Mouse (Mus musculus) skeletal muscle tissue, adult 2 months (tissue): ENCODE results near the gene Atad3a.
A peak's percentile ranks its signal among the peaks of the same experiment; 100 is the strongest.

ENCODE experiments used
- DNase-seq: peaks from one replicate; pipeline ENCODE4 v3.0.0-alpha.2; 2012; ENCODE audit warnings: low read depth, low spot score

Atad3a gene

GRCm38 (mm10) chr4:155739152-155739551, 21.7 kb downstream of the Atad3a start:
- no peak for DNase-seq

GRCm38 (mm10) chr4:155738262-155738661, 22.6 kb downstream of the Atad3a start:
- DNase-seq, result no peak

GRCm38 (mm10) chr4:155736421-155736820, 24.5 kb downstream of the Atad3a start:
- no peak for DNase-seq

DNA sequence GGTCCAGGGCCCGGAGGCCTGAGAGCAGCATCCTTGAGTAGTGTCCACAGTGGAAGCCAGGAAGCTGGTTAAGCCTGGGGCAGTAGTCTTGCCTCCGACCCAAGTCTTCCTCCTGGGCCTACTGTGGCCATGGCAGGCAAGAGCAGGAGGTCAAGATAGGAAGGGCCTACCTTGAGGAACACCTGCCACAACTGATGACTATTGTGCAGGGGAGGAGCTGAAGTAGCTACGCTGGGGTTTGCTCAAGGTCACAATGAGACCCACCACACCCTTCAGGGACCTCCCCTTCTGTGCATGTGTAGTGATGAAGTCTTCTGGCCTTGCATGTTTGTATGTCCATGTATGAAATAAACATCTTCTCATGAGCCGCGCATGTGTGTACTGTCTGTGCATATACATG, 25.1 kb downstream of the Atad3a start:
- no peak for DNase-seq

GRCm38 (mm10) chr4:155734951-155735702, 25.8 kb downstream of the Atad3a start:
- no peak for DNase-seq

GRCm38 (mm10) chr4:155734350-155734941, 26.4 kb downstream of the Atad3a start, which contains the start of gene Tmem240:
Tmem240 (plus strand) TSS chr4:155734800.
- peak; percentile 77 for DNase-seq

GRCm38 (mm10) chr4:155733267-155733666, 27.6 kb downstream of the Atad3a start:
- DNase-seq, result no peak

DNA sequence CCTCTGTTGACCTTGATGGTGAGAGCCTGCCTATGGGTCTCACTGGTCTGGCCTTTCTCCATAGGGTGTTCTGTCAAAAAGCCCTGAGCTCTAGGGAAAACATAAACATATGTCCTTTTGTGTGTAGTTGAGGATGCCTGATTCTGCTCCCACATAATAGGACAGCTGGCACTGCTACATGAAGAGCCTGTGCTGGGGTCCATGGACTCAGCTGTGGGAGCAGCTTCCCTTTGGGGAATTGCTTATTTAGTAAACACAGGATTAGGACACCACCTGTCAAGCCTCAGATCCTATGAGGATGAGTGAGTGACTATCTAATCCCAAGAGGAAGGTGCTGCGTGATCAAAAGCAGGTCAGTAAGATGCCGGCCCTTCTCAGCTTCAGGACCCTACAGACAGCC, 32.9 kb downstream of the Atad3a start:
- DNase-seq, result no peak

GRCm38 (mm10) chr4:155721668-155722083, 39.2 kb downstream of the Atad3a start:
- DNase-seq, result no peak

DNA sequence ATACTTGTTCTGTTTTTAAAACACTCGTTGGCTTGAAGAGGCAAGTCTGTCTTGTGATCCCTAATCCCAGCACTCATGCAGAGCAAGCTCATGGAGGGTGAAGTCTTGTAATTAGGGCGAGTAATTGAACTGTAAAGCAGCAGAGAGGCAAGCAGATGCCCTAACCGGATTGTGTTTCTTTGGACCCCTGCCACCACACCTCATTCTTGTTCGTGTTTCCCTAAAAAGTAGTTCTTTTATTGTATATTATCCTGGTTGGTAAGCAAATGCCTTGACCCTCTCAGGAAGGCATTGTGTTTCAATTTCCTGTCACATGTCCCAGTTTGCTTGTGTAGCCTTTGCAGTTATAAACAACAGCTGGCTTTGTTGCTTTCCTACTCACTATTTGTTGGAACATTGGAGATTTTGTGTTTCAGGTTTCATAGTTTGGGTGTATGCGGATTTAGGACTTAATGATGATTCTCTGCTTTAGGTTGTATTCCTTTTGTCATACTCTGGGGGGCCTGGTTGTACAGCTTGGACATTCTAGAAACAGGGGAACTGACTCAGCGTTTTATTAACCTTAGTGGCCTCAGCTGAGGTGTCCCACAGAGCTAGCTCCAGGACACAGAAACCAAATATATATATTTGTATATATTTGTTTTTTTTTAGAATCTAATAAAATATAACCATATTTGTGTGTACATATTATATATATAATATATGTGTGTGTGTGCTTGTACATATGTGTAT, 50.2 kb downstream of the Atad3a start:
- no peak for DNase-seq

GRCm38 (mm10) chr4:155708988-155709387, 51.9 kb downstream of the Atad3a start:
- no peak for DNase-seq

DNA sequence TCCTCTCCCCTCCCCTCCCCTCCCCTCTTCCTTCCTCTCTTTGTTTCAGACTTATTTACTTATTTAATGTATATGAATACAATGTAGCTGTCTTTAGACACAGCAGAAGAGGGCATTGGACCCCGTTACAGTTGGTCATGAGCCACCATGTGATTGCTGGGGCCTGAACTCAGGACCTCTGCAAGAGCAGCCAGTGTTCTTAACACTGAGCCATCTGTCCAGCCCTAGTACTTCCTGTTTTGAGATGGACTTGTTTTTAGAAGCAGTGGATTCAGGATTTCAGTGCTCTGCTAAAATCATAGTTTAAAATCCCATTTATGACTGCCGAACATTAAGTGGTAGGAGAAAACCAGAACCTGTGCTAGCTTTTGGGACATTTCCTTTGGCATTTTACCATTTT, 52.3 kb downstream of the Atad3a start:
- DNase-seq, result no peak

DNA sequence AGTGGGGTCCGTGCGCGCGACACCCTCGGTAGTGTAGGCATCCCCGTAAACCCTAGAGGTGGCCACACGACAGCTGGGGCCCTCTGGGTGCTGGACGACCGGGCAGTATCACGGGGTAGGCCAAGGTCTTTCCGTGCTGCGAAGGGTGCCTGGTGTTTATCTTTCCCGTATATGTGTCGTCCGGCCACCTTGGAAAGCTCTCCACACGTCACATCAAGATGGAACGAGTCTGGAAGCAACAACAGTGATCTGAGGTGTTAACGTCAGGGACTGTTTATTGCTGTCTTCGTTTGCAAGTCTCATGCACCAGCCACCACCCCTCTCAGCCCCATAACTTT, 55.3 kb downstream of the Atad3a start:
- DNase-seq, result no peak

DNA sequence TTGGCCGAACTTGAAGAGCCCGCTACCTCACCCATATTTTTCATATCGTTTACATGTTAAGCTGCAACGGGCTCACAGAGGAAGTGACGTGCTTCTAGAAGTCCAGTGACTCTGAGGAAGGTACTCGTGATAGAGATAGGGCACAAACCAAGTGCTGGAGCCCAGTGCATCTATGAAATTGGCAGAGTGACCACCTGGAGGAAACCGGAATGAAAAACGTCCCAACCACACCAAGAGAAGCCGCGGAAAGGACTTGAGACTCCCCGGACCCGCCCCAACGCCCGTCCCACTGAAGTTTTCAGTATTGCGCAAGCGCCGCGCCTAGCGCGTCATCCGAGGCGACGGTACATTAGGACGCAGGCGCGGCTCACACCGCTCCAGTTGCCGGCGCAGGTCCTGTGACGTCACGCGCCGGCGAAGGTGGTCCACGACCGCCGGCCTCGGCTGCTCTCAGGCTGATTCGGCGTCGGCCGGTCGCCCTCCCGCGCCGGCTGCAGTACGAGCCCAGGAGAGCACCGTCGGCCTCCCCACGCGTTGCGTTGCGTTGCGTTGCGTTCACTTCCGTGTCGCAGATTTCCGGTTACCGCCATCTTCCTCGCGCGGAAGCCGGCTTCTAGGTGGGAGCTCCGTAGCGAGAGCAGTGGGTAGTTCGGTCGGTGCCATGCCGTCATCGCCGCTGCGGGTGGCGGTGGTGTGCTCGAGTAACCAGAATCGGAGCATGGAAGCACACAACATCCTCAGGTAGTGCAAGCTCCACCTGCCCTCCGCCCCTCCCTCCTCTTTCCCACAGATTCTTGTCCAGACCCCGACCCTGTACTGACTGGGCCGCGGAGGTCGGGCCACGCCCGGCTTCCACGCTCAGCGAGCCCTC, 55.9 kb downstream of the Atad3a start, which contains the start of gene Ssu72:
Gene Ssu72, plus strand, starts transcription at position 80 of the 871 bp plus-strand sequence.
- DNase-seq, result peak; percentile 93

GRCm38 (mm10) chr4:155703425-155703929, 57.4 kb downstream of the Atad3a start:
- no peak for DNase-seq

DNA sequence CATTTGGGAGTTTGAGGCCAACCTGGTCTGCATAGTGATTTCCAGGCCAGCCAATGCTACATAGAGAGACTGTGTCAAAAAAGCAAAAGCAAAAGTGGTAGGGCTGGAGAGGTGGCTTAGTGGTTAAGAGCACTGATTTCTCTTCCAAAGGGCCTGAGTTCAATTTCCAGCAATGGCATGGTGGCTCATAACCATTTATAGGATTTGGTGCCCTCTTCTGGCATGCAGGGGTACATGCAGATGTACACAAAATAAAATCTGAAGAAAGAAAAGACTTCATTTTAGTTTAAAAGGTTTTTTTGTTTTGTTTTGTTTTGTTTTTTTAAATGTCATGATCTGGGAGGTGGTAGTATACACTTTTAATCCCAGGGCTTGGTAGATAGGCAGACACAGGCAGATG, 60.5 kb downstream of the Atad3a start:
- DNase-seq, result no peak

DNA sequence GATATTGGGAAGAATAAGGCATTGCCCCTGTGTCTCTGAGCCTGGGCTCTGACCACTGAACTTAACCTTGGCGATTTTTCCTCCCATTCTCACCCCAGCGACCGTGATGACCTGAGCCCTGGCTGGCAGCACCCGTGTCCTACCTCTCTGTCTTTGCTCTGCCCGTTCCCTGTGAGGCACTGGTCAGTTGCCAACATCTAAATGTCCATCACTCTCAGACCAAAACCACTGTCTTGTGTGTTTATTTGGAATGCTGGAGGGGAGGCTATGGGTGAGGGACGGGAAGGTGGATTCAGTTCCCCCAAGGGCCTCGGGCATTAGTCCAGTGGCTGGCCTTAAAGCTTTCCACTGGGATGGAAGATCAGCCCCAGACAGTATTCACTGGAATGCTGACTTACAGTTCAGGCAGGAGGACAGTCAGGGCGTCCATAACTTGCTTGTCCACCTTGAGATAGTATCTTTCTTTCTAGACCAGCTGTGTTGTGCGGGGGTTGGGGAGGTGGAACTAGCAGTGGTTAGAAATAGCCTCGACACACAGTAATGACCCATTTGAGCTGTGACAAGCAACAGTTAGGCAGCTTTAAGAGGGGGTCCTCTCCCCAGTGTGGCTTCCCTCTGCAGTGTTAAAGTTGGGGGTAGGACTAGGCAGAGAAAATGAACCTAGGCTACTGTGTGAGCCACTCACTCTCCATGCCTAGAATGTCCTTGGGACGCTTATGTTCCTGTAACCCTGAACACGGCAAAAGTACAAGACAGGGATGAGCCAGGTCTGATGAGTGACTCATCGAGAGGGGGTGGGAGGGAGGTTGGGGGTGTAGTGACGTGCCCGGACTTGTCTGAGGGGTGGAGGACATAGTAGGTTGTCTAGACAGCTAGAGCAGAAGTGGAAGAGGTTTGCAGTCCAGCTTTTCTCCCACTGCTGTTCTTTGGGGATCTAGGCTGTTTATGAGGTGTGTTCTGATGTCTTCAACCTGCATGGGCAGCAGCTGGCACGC, 64.3 kb downstream of the Atad3a start:
- no peak for DNase-seq

DNA sequence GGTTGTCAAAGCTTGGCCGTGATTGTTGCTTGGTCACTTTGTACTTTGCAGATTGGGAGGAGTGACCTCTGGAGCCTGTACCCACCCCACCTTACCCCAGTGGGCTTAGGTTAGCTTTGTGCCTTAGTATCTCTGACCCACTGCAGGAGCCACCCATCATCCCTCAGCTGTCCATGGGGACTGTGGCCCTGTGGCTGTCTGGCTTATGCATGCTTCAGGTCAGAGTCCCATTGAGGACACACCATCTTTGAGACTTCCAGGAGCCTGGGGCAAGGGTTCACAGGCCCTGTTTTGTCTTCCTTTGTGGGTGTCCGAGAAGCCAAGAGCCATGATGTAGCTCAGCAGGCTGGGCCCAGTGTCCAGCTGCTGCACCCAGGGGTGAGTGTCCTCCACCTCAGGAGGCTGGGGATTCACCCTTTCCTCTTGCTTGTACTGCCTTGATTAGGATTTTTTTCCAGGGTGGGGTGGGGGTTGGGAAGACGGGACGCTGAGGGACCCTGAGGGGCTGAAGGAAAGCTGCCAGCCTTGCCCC, 65.3 kb downstream of the Atad3a start:
- DNase-seq, result no peak

- no peak for DNase-seq
Measured at GRCm38 (mm10) chr4:155694482-155695401, 66.2 kb downstream of the Atad3a start.
